ENCODE assay signal across 8 mouse cellular contexts in the genomic region with DNA sequence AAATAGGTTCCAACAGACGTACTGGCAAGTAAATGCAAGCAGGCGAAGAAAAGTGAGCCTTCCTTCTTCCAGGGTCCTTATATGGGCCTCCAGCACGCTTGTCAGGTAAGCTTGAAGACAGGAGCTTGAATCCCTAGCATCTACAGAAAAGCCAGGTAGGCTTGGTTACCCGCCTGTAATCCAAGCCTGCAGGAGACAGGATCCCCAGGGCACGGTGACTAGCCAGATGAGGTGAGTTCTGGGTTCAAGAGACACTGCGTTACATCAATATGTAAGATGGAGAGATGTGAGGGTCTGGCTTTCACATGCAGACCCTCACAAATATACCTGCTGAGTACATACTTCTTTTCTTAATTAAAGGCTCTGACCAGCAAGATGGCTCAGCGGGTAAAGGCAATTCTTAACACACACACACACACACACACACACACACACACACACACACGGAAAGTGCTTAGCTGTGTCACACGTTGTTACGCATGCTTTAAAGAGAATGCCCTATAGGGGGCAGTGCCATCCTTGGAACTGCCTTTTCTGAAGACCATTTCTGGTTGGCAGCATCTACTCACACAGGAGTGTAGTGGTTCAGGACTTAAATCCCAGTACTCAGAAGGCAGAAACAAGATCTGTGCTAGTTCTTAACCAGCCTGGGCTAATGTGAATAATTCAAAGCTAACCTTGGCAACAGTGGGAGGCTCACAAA. TPM values are rescaled to one million over a fixed set of nuclear protein-coding genes. Genes with fewer than 3 reads are reported as not detected.
DNase-seq lines count a peak whose midpoint lies in the region; ATAC-seq and TF ChIP-seq lines count a peak whose summit lies in the region.

No protein-coding gene starts in this region.

- H3K9me3 ChIP-seq in hindbrain, postnatal 0 days (ENCODE audit: low read length): no peaks in the 10 kb centered on the region

- 48% methylated on average over 10 of the region's 10 CpGs for WGBS in hindbrain, postnatal 0 days

- H3K4me2 ChIP-seq in hindbrain, postnatal 0 days (ENCODE audit: low read depth, low read length): peak overlapping the region; percentile 89

- H3K27ac ChIP-seq in hindbrain, postnatal 0 days: no peak overlapping the region

- intact Hi-C loops in left cerebral cortex, postnatal 36 days (cut with DNase I): loop anchor here (1.0 to 2.0 kb wide), 2 partner anchors 33 to 47 kb away; a partner anchor contains a TSS

- no peak for ATAC-seq in hindbrain, postnatal 0 days

- H3K4me3 ChIP-seq in hindbrain, postnatal 0 days (ENCODE audit: low read length): peak overlapping the region; percentile 89

- no peak for TF ChIP-seq POLR2A in brain, embryonic 14.5 days (IDR thresholded peaks at IDR 0.05; ENCODE audit: borderline replicate concordance, extremely low read depth, insufficient read depth, insufficient read length, poor library complexity, severe bottlenecking)

- no peaks in the 10 kb centered on the region for H3K27me3 ChIP-seq in hindbrain, postnatal 0 days (ENCODE audit: insufficient read depth, low read length)

- TF ChIP-seq CTCF in brain, embryonic 14.5 days (IDR thresholded peaks at IDR 0.05; ENCODE audit: borderline replicate concordance, extremely low read depth, insufficient read depth, insufficient read length): peak; percentile 52; the same call in 1 of the 2 replicates
- TF ChIP-seq CTCF in hindbrain, postnatal 0 days (IDR thresholded peaks at IDR 0.05; ENCODE audit: low read depth): peak; percentile 75

- H3K36me3 ChIP-seq in hindbrain, postnatal 0 days (ENCODE audit: insufficient read depth, low read length): peaks cover 12% of the 10 kb centered on the region

- DNase-seq in gastrocnemius, adult 18-20 months (ENCODE audit: low spot score): peak; percentile 30
- DNase-seq in gastrocnemius, postnatal 25 days: no peak
- DNase-seq in brain, embryonic 14.5 days (ENCODE audit: low read depth): peak; percentile 78
- DNase-seq in fat pad, adult 2 months (ENCODE audit: extremely low read depth, low read depth, low spot score): peak; percentile 61
- DNase-seq in hindbrain, postnatal 0 days (ENCODE audit: low spot score): peak; percentile 83
- DNase-seq in left cerebral cortex, postnatal 36 days (ENCODE audit: low spot score in 2 of 2): peak; percentile 20 to 34
- peak; percentile 73 for DNase-seq in mesoderm, embryonic 11.5 days (ENCODE audit: low read depth, low spot score)
- peak; percentile 31 to 68 for DNase-seq in spleen, adult 18-20 months

- peaks cover 14% of the 10 kb centered on the region for H3K4me1 ChIP-seq in hindbrain, postnatal 0 days (ENCODE audit: insufficient read depth, low read length)

- H3K9ac ChIP-seq in hindbrain, postnatal 0 days (replicated peaks; ENCODE audit: low read length): peak overlapping the region; percentile 50

RNA-seq across cellular contexts. Expression of a gene that starts 0.9 kb away (rescaled TPM):
- 10 to 100 TPM; 37.9 to 39.1 TPM for total RNA-seq in gastrocnemius, adult 18-20 months (2021)
- total RNA-seq in gastrocnemius, postnatal 25 days (2021): 10 to 100 TPM; 36.5 to 38.9 TPM
- polyA plus RNA-seq in brain, embryonic 14.5 days (2012; rRNA removed): 138 and 193 TPM in 2 replicates
- total RNA-seq in hindbrain, postnatal 0 days (2014; rRNA removed): 142 and 165 TPM in 2 replicates
- polyA plus RNA-seq in hindbrain, postnatal 0 days (2015; fragmentation: Nextera tagmentation; extraction: Ambion mirVana): 171 and 178 TPM in 2 replicates
- 10 to 100 TPM; 58.8 to 75.1 TPM for total RNA-seq in left cerebral cortex, postnatal 36 days (2021)

RNA-seq across cellular contexts. Expression of a gene that starts 17.6 kb away (rescaled TPM):
- 1 to 10 TPM in 1 of 2 experiments, under 1 TPM in 1; 0.94 to 2.3 TPM for total RNA-seq in gastrocnemius, adult 18-20 months (2021)
- 1 to 10 TPM in 1 of 2 experiments, under 1 TPM in 1; 0.77 to 8.8 TPM for total RNA-seq in gastrocnemius, postnatal 25 days (2021)
- 1.2 and 1.4 TPM in 2 replicates for polyA plus RNA-seq in brain, embryonic 14.5 days (2012; rRNA removed)
- total RNA-seq in hindbrain, postnatal 0 days (2014; rRNA removed): 0.18 and 1.8 TPM in 2 replicates
- polyA plus RNA-seq in hindbrain, postnatal 0 days (2015; fragmentation: Nextera tagmentation; extraction: Ambion mirVana): 0.63 and 1.2 TPM in 2 replicates
- under 1 TPM in 1 of 2 experiments, not detected in 1; 0.62 TPM for total RNA-seq in left cerebral cortex, postnatal 36 days (2021)

RNA-seq across cellular contexts. Expression of a gene that starts 18.9 kb away (rescaled TPM):
- total RNA-seq in gastrocnemius, adult 18-20 months (2021): 1 to 10 TPM; 3.1 to 6.5 TPM
- total RNA-seq in gastrocnemius, postnatal 25 days (2021): 1 to 10 TPM; 4.2 to 8.1 TPM
- polyA plus RNA-seq in brain, embryonic 14.5 days (2012; rRNA removed): 0.35 and 0.55 TPM in 2 replicates
- total RNA-seq in hindbrain, postnatal 0 days (2014; rRNA removed): 0.40 and 0.52 TPM in 2 replicates
- 0.66 and 1.1 TPM in 2 replicates for polyA plus RNA-seq in hindbrain, postnatal 0 days (2015; fragmentation: Nextera tagmentation; extraction: Ambion mirVana)
- under 1 TPM; 0.44 to 0.93 TPM for total RNA-seq in left cerebral cortex, postnatal 36 days (2021)

RNA-seq across cellular contexts. Expression of a gene that starts 32.7 kb away (rescaled TPM):
- total RNA-seq in gastrocnemius, adult 18-20 months (2021): 10 to 100 TPM; 89.2 to 92.1 TPM
- 10 to 100 TPM; 79.5 to 83.6 TPM for total RNA-seq in gastrocnemius, postnatal 25 days (2021)
- 51.3 and 57.7 TPM in 2 replicates for polyA plus RNA-seq in brain, embryonic 14.5 days (2012; rRNA removed)
- 59.9 and 68.8 TPM in 2 replicates for total RNA-seq in hindbrain, postnatal 0 days (2014; rRNA removed)
- 51.0 and 56.0 TPM in 2 replicates for polyA plus RNA-seq in hindbrain, postnatal 0 days (2015; fragmentation: Nextera tagmentation; extraction: Ambion mirVana)
- 10 to 100 TPM; 42.3 to 48.2 TPM for total RNA-seq in left cerebral cortex, postnatal 36 days (2021)

RNA-seq across cellular contexts. Expression of a gene that starts 38.7 kb away (rescaled TPM):
- total RNA-seq in gastrocnemius, adult 18-20 months (2021): 10 to 100 TPM; 33.4 to 36.9 TPM
- 10 to 100 TPM; 30.9 to 31.9 TPM for total RNA-seq in gastrocnemius, postnatal 25 days (2021)
- 62.4 and 82.8 TPM in 2 replicates for polyA plus RNA-seq in brain, embryonic 14.5 days (2012; rRNA removed)
- total RNA-seq in hindbrain, postnatal 0 days (2014; rRNA removed): 20.5 and 37.1 TPM in 2 replicates
- 109 and 111 TPM in 2 replicates for polyA plus RNA-seq in hindbrain, postnatal 0 days (2015; fragmentation: Nextera tagmentation; extraction: Ambion mirVana)
- total RNA-seq in left cerebral cortex, postnatal 36 days (2021): 10 to 100 TPM; 45.7 to 46.6 TPM
